Mouse (Mus musculus) thymus, postnatal 14 days (tissue): ENCODE measurements at regions not wholly inside any gene's neighbourhood (a gene's known extent, or its start where the extent isn't known, plus 50 kb on each side); places are given as distances from the start of the nearest gene placed in this dataset.

ENCODE experiments used
- DNase-seq: peaks from one replicate; pipeline ENCODE4 v3.0.0; 2021

DNA sequence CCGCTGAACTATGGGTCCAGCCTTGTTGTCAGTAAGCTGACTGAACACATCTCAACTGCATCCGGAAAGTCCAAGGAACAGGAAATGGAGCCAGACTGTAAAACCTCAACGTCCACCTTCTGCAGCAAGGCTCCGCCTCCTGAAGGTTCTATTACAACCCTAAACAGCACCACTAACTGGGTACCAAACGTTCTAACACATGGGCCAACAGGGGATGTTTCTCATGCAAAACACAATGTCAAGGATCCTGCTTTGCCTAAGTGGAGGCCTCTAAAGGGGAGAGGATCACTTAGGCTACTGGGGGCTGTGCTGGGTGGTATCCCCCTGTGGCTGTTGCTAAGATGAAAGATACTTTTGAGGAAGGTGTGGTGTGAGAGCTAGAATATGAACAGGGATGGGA is 51.0 kb upstream of the Stt3b start:
- DNase-seq: no peak

DNA sequence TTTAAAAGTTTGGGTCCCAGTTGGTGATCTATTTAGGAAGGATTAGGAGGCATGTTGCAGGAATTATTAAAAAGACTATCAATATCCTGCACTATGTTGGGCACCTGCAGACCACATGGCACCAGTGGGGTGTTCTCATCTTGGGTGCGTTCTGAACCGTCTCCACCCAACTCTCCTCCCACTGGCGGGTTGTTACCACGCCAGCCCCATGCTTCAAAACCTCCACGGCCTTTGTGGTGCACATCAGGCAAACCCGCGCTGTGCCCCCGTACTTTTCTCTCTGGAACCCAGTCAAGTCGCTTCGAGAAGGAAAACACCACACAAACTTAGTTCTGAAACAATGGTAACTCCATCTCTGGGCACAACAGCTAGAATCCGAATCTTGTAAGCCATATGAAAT is 51.7 kb upstream of the Stt3b start:
- no peak for DNase-seq

DNA sequence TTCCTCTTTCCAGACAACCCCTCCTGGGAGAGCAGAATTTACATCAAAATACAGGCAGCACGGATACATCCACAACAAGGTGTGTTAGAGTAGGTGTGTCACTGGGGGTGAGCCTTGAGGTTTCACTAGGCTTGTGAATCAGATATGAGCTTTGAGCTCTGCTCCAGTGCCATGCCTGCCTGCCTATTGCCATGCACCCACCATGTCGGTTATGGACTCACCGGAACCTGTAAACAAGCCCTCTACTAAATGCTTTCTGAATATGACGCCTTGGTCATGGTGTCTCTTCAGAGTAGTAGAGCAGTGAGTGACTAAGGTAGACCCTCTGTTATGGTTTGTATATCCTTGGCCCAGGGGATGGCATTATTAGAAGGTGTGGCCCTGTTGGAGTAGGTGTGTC is 52.3 kb upstream of the Stt3b start:
- DNase-seq: no peak

DNA sequence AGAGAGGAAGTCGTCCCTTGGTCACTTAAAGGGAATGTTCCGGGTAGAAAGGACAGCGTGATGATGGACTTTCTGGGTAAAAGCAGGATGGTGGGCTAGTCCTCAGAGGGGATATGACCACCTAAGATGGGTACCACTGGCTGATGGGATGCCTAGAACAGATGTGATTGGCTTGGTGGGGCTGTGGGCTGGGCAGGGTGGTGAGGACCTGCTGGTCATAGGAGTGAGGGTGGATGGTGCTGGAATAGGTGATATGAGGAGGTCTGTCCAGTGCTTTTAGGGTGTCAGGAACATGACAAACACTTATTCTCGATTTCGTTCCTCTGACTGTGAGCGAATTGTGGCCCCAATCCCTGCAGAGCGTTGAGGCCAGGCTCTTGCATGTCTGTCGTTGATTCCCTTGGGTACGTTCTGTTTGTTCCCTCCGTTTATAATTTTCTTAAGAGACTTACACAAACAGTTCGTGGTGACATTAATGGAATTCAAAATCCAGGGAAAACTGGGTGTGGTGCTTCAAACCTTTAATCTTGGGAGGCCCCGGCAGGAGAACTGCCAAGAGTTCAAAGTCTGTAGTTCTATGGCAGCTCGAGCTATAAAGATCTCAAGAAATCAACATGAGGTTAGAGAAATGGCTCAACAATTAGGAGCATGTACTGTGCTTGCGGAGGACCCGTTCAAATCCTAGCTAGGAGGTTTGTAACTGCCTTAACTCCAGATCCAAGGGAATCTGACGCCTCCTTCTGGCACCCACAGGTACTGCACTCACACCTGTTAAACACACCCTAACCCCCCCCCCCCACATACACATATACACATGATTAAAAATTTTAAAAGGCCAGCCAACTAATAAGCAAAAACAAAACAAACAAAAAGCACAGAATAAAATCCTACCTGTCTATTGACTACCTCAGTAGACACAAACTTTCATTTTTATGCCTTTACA is 55.0 kb upstream of the Stt3b start:
- DNase-seq: no peak

DNA sequence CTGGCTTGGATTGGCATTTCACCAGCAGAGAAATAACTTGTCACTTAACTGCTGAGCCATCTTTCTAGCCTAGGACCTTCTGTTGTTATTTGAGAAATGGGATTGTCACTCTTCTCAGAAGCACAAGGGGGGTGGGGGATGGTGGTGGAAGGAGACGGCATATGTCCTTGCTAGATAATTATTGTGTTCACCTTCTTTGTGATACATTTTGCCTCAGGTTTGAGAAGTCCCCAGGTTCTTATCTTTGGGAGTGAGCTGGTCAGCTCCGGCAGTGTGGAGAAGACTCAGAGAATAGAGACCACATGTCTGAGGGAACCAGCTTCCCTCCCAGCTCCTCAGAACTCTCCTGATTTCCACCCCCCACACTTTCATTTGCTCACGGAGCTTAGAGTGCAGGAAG is 57.6 kb upstream of the Stt3b start:
- no peak for DNase-seq

DNA sequence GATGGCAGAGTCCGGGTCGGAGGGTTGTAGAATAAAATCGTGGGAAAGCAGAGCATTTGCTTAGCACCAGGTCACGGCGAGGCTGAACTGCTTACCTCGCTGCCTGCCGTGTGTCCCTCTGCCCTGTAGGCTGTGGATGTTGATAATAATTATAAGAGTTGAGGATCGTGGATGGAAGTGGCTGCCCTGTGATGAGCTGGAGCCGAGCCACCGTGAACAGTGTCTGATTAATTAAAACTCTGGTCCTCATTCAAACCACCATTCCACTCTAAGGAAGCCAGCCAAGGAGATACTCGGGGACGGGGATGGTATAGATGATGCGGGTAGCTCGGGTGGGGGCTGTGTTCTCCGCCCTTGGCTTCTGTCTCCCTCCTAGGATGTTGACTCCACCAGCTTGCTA is 70.1 kb upstream of the Stt3b start:
- DNase-seq: no peak

DNA sequence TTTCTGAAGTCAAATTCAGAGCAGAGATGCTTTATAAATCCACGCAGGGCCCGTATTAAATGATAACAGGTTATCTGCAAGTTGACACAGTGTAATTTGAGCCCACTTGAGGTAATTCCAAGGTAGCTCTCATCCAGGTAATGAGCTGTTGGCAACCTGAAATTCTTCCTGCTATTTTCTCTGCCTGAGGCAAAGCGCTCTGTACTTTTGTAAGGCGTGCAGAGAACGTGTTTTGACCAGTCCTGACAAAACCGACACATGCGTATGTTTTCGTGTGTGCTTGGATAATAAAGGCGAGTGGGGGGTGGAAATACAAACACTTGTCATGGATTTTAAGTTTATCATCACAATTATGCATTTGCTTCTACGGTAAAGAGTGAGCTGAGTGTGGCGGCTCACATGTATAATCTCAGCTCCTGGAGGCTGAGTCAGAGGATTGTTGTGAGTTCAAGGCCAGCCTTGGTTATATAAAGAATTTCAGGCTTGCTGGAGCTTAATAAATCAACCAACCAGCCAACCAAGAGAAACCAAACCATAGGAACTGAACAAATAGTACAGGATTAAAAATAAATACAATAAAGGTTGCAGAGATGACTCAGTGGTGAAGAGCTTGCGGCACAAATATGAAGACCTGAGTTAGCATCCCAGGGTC is 72.7 kb upstream of the Stt3b start:
- DNase-seq: no peak

DNA sequence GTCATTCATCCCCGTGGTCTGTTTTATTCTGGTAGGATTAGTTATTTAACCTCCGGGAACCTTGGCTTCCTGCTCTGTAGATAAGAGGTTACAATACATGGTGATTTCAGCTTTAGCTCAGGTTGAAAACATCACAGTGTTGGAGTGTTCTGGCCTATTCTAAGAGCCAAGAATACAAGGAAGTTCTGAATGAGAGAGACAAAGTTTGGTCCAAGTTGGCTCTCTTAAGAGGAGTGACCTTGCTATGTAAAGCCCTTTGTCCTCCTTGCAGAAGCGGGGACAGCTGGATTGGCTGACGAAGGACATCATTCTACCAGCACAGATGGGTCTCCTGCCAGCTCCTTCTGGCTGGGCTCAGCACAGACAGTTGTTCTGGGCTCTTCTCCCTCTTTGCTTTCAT is 73.7 kb upstream of the Stt3b start:
- DNase-seq: no peak

DNA sequence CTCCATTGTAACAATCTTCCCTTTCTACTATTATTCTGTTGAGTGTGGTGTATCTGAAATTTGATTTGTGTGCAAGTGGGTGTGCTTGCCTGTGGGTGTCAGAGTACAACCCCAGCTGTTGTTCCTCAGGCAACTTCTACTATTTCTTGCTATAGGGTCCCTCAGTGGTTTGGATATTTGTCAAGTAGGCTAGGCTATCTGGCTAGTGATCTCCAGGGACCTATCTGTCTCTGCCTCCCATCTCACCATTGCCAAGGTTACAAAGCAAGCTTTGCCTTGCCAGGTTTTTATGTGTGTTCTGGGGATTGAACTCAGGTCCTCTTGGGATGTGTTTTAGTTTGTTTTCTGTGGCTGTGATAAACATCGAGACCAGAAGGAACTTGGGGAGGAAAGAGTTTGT is 74.1 kb upstream of the Stt3b start:
- no peak for DNase-seq

DNA sequence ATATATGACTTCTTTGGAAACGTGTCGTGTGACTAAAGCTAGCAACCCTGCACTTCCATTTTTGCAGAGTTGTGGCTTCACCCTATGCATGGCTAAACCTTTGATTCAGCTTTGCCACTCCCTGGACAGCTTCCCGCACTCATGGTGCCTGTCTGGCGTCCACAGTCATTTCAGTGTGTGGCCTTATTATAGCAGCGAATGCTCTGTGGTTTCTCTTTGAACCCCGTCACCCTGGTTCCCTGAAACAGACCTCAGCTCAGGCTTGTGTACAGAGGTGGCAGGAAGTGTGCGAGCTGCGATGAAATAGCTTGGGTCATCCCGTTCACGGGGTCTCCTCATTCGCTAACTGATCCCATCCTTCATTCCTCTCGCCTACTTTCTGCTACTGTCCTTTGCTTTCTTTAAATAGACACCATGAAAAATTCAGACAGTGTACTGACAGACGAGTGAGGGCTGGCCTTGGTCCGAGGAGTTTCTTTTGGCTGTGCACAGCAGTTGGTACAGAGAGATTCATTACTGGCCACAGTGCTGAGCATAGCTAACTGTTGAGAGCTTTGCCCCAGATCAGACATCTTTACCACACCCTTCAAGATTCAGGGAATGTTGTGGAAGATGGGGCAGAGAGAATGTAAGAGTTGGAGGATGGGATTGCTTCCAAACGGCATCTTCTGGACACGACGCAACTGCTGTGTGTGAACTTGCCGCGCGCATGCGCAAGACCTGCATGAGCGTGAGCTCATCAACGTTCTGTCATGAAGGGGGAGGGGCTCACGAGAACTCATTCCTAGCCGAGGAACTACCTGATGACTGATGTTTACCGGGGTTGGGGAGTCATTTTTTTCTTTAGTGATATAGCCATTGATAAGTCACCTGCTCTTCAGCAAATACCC is 77.5 kb upstream of the Stt3b start:
- peak; percentile 52 for DNase-seq

DNA sequence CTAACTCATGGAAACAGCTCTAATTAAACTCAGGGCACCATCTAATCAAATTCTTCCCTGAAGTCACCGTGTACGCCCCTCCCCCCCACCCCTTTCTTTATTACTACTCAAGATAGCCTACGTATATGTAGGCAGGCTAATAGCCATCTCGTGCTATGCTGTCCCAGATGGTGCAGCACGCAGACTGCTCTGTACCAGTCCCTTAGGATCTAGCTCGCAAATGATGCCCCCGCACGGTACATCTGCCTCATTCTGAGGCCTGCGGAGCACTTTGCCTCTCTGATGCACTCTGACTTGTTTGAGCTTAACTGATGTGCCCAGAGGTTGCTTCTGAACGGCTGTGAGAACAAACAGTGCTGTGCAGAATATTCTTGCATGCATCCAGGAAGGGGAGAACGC is 78.1 kb upstream of the Stt3b start:
- no peak for DNase-seq

DNA sequence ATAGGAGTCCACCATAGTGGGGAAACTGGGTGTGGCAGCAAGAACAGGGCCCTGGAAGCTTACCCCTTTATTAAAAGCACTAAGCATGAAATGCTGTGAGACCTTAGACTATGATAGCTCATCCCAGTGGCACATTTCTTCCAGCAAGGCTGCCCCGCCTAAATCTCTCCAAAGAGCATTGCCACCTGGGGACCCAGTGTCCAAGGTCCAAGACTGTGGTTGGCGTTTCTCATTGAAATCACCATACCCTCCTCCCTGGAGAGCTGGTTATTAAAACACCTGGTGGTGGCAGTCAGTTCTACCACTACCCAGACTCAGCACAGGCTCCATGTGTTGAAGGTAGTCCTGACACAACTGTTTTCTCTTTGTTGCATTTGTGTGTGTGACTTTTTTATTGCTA is 78.9 kb upstream of the Stt3b start:
- DNase-seq: no peak

DNA sequence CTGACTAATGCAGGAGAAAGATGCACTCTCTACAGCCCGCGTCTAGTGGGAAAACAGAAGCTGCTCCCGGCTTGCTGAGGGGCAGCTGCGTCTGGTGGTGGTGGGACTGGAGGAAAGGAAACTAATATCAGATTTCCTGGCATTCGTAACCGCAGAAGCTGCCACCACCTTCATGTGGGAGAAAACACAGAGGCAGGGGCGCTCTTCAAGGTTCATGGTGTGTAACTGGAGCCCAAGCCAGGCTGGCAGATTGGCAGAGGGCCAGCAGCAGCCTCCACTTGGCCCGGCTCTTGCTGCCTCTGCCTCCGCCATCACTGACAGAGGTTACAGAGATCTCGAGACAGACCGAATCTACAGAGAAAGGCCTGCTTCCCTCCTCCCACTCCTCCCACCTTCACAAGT is 80.7 kb upstream of the Stt3b start:
- peak; percentile 21 for DNase-seq

DNA sequence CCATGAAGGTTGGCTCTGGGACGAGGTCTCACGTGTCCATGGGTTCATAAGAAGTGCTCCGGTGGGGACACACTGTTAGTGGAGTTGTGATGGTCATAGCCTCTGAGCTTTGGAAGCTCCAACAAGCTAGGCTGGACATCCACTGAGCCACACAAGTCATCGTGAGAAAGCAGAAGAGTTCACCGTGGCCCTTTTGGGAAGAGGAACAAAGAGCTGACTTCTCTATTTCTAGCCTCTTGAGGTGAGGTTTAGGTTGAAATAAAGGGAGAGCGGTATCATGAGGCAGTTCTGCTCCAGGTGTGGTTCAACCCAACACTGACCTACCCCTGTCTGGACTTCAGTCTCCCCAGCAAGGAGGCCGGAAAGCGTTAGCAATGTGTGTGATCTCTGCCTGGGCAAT is 85.3 kb upstream of the Stt3b start:
- no peak for DNase-seq

DNA sequence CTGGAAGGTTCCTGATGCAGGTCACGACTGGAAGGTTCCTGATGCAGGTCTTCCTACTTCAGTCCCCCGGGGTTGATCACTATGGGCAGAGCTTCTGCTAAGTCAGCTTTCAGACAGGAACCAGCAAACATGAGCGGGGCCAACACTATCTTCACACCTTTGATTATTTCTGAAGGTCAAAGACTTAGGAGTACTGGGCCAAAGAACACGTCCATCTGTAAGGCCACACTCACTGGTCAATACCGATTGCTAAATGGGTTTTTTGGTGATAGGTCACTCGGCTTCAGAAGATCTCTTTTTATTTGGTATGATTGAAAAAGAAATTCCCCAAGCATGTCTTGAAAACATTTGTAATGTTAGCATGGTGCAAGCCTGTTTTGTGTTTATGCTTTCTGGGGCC is 90.2 kb upstream of the Stt3b start:
- no peak for DNase-seq

DNA sequence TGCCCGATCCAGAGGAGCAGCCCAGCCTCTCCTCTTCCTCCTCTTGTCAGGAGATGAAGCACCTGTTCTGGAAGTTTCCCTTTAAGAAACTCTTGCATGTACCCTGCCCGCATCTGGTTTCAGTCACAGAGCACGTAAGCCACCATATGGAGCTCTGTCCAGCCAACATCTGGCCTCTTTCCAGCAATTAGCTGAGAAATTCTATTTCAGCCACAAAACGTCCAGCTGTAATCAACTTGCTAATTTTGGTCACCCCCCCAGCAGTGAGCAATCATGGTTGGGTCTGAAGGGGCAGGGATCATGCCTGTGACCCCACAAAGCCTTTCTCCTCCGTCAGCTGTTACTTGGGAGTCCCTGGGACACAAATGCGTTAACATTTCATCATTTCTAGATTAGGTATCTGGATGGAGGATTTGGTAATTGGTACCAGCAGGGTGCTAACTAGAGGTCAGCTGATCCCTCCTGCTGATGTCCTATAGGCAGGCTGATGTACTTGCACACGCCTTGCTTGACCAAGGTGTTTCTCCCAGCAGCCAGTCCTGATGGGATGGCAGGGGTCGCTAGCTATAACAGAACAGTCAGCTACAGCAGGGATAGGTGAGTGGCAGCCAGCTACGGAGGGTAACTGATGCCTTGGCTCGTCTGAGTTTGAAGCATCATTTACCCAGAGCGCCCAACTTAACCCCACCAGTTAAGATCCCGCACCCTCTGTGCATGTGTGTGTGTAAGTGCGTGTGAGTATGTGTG is 91.4 kb upstream of the Stt3b start:
- DNase-seq: no peak

DNA sequence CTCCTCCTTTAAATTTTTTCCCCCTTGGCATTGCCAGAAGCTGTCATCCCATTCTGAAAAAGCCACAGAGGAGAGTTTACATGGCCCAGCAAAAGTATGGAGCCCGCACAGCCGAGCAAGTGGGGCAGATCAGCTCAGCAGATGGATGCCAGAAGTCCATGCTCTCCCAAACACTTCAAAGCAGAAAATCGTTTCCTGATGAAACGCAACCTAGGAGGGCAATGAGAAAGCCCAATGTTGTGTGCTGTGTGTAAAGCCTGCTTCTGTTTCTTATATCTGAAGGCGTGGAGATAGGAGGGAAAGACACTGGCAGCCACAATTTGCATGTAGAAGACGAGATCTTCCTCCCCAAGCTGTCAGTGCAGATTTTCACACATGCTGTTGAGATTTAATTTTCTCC is 92.4 kb upstream of the Stt3b start:
- DNase-seq: no peak

DNA sequence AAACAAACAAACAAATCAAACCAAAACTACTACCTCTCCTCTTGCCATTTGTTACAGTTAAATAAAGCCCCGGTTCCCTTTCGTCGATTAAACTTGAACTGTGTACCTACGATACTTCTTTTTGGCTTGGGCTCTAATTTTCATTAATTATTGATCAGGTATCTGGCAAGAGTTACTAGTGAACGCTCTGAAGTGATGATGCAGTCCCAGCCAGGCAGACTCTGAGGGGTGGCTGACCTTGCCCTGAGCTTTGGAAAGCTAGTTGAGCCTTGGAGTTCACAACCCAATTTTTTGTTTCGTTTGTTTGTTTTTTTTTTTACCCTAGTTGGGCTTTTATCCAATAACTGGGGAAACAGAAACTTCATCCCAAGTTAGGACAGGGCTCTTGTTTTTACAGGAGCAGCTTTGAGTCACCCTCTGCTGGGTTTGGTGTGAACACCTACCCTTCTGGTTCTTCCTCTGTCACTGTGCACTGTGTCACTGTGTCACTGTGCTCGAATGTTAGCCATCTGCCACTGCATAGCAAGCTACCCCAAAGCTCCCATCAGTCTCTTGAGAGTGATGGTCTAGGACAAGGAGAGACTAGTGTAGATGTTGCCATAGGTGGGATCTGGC is 93.2 kb upstream of the Stt3b start:
- no peak for DNase-seq

DNA sequence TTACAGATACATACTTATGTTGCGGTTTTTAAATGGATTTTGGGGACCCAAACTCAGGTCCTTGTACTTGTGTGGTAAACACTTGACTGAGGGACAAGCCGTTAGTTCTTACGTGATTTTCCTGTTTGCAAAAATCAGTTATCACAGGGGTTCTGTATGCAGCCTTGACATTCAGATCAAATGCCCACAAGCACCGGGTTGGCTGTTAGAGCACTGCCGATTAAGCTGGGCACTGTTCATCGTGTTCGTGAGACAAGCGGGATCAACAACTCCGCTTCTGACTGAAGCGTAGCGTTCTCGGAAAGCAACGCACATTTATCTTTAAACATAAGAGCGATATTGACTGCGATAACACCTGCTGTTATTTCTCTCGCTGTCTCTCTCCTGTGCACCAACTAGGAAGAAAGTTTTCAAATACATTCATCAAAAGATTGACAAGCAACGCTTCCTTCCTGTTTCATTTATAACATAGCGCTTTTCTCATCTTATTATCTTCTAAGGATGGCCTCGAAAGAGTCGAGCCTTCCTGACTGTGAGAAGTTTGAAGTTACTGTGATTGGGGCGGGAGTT is 97.8 kb upstream of the Stt3b start:
- DNase-seq: no peak

DNA sequence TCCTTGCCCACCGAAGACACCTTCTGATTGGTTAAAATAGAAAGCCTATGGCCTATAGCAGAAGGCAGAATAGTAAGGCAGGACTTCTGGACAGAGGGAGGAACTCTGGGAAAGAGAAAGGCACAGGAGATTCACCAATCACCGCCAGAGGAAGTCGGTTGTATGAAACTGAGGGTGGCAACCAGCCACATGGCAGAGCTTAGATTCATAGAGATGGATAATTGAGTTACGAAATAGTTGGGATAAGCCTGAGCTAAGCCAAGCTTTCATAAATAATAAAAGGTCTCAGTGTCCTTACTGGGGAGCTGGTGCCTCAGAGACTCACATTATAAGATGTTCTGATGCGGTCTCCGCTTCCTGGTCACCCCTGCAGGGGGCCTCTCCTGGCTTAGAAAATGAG is 98.7 kb upstream of the Stt3b start:
- DNase-seq: no peak

DNA sequence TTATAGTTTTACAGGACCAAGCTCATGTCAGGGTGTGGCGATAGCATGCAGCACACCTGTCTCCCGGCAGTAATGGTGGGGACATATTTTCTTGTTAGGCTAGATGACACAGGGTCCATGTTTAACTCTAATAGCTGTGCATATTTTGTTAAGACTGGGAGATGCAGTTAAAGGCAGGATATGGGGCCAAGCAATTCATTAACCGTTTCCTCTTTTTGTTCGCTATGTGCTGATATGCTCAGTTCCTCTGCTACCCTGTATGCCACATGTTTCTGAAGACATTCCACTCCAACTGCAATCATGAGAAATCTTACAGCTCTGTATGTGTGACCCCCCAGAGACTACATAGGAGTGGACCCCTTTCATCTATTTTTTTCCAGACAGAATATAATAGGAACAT is 104.0 kb upstream of the Stt3b start:
- DNase-seq: no peak

DNA sequence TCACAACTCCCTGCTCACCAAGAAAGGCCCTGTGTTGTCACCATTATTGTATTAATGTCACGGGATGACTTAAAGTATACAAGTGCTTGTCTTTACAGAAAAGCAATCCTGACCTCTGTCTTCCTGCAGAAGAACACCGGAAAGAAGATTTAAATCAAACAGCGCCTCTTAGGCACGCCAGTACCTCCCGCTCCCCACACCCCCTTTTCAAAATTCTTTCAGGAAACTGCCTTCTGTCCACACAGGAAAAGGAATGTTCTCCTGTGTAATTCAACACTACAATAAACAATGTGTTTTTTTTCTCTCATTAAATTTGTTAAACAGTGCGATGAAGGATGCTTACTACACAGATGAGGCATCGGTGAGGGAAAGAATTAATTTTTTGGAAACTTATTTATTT is 112.6 kb upstream of the Stt3b start:
- DNase-seq: no peak
